Mouse (Mus musculus): ENCODE results near the gene Kank1.

Kank1 gene

DNA sequence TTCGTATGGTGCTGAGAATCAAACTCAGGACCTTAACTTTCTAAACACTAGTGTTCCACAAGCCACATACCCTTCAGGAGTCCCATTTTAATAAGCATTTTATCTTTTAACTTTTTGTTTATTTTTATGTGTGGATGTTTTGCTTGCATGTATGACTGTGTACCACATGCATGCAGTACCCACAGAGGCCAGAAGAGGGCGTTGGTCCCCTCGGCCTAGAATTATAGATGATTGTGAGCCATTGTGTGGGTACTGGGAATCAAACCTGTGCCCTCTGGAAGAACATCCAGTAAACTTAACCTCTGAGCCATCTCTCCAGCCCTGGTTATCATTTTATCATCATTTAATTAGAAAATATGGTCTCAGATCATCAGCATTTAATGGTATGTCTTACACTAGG, 136.8 kb downstream of the Kank1 start:
- no peak for DNase-seq

DNA sequence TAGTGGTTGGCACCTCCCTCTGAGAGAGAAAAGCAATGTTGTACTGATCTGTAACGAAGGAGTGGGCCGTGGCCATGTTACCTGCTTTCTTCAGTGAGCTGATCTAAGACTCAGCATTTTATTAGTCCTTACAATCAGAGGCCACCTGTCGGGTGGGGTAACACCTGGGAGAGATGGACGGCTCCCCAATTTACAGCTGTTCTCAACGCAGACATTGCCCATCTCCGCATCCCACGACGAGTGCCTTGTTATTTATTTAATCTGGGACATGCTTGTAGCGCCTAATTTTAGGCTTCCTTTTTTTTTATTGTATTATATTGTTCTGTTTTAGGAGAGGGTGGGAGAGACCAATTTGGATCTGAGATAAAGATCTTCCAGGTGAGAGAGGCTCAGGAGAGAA, 137.4 kb downstream of the Kank1 start:
- DNase-seq = no peak

DNA sequence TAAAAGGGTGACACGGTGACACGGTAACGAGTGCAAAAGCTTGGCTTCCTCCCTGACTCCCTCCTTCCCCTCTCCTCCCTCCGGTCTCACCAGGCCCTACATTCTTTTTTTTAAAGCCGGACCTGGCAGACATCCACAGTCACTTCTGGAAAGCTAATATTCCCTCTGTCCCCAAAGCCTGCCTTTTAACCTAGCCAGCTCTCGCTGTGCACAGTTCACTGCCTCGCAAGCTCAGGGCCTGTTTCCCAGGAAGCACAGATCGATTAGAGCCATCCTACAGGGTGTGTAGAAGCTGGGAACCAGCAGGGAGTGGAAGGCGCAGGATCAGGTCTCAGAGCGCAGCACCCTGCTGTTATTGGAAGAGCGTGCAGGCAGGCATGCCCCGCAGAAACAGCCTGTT, 138.2 kb downstream of the Kank1 start:
- DNase-seq = peak; percentile 83

DNA sequence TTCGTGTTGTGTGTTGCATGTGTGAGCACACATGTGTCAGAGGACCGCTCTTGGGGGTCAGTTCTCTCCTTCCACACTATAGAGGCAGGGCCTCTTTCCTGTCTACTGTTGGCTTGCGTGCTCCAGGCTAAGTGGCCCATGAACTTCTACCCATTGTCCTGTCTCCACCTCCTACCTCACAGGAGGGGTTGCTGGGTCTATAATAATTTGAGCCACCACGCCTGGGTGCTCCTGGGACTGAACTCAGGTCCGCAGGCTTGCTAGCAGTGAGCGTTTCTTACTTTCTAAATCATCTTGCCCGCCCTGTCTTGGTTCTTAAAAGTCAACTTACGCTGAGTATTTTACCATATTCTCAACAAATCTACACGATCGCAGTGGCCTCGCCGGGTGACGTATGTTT, 140.1 kb downstream of the Kank1 start:
- peak; percentile 59 for DNase-seq

DNA sequence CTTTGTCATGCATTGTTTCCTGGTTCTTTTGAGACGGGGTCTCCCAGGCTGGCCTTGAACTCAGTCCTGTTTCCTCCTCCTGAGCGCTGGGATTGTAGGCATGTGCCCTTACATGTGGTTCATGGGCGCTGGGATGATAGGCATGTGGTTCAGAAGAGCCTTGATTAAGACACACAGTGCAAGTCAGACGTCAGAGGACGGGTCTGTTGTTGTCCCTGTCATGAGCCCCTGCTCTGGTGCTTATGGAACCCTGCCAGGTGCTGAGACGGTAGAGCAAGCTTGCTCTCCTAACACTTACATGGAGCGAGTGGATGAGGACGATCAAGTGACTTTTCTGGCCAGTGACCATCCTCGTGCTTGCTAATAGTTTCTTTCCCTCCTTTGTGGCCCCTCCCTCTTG, 143.9 kb downstream of the Kank1 start:
- no peak for DNase-seq

DNA sequence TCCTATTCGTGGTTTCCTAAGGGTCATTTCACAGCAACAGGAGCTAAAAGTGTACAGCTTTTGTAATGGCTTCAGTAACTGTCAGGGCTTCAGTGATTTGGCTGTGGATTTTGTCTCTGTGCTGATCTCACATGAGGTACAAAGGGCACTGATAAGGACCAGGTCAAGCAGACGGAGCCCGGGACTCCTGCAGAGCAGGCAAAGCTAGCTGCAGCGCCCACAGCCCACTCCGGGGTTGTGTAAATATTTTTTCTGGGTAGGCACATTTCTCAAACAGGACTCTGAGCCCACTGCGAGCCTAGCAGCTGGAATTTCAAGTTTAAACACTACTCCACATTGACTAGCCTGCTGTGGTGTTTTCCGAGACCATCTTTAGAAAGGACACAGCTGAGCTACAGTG, 145.2 kb downstream of the Kank1 start:
- no peak for DNase-seq

DNA sequence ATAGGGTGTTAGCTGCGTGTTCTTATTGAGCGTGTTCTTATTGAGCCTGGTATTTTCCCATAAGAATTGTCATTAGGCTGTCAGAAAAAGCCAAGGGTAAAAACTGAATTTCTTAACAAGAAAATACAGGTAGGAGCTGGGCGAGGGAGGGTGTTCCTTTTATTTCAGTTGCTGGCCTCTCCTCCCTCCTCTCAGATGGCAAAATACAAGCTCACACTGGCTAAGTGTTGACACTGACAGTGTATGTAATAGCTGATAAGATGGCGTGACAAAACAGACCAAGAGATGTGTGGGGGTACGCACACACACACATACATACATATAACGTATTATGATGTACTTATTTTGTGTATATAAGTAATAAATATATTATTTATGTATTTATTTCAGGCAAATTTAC, 145.7 kb downstream of the Kank1 start:
- DNase-seq = no peak

DNA sequence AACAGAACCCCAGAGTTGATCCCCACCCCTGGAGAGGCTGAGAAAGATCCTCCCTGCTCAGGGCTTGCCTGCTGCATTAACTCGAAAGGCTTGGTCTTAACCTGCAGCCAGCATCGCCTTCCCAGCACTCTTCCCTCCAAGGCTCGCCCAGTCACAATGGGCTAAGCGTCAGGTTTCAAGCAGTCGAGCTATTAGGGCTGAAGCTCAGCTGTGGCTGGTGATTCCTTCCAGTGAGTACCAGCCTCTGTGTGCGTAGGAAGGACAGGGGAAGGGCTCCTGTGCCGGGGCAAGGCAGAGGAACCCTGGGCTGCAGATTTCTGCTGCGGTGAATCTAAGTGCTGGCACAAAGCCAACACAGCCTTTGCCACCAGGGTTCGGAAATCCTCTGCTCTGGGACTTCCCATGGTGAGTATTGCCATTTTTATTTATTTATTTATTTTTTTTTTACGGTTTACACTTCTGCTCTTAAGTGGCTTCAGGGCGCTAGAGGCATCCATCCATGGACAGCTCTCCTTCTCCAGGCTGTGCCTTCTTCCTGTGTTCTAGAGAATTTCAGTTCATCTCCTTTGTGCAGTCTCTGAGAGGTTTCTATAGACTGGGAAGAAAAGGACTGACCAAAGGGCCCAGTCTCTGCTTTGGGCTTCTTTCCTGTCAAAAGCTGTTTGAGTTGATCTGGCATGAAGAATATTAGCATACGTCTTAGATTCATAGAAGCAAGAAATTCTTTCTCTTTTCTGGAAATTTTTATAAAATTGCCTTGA, 146.8 kb downstream of the Kank1 start:
- no peak for DNase-seq

DNA sequence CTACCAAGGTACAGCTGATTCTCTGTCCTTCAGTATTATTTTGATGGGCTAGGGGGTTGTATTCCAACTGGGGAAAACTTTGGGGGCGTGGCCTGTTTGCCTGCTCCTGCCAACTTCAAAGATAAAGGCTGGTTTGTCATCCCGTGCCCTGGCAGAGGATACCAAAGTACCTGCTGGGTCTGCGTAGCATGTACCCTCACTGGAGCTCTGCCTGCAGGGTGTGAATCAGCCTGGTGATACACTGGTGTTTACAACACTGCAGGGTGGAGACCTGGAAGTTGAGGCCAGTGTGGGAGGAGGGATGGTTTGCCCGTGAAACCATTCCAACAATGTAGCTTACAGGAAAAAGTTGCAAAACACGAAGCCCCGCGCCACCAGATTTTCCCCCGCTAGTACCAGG, 149.2 kb downstream of the Kank1 start:
- DNase-seq = no peak

DNA sequence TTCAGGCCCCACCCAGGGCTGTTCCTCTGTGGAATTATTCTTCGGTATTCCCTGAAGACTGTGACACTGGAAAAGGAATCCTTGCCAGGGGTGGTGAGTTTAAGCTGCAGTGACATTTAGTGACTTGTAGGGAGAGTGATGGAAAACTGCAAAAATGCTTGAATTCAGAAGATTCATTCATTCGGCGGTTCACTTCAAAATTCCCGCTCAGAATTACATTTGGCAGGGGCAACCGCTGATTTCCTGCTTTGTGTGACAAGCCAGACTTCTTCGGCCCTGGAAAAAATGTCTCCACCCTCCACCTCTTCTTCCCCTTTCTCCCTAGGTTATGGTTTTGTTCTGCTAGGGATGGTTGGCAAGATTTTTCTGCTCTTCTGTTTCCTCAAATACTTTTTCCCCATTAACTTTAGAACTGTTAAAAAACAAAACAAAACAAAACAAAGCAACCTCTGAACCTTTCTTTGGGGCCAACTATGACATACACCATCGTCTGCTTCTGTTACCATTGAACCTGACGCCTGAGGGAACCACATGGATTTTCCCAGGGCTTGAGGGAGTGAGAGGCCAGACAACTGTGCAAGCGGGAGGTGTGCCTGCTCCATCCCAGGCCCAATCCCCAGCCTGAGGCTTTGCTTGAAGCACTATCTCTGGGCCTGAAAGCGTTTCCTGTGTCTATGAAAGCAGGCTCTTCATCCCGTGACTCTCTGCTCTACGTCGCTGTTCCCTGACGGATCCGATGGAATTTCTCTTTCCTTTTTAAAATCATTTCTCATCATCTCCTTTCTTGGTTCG, 150.1 kb downstream of the Kank1 start:
- no peak for DNase-seq

DNA sequence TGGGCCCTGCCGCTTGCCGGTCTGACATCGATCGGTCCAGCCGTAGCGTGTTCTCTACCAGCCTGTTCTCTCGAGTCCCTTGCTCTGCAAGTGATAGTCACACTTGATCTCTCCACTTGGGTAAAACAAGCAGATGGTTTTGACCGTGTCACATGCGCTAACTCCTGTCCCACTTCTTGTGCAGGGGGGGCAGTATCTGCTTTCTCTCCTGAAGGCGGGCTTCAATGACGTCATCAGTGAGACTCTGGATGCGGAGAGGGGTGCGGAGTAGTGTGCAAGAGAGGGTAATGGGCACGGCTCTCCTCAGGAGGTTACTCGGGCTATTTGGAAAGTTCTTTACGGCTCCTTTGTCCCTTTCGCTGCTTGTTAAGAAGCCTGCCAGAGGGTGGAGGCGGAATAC, 151.1 kb downstream of the Kank1 start:
- DNase-seq = no peak

DNA sequence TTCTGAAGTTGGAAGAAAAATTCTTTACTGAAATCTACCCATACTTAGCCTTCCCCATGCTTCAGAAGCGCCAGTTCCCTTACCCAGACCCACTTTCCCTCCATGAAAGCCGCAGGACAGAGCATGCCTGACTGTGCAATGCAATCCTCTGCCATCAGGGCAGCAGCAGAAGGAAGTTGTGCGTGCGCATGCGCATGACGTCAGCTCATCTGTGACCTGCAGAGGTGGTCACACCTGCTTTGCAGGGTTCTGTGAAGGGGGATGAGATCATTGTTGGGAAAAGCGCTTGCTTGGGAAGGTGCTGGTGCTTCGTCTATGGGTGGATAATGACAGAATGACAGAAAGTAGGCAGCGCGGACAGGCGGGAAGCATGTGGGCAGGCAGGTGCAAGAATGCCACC, 155.4 kb downstream of the Kank1 start:
- DNase-seq = no peak

DNA sequence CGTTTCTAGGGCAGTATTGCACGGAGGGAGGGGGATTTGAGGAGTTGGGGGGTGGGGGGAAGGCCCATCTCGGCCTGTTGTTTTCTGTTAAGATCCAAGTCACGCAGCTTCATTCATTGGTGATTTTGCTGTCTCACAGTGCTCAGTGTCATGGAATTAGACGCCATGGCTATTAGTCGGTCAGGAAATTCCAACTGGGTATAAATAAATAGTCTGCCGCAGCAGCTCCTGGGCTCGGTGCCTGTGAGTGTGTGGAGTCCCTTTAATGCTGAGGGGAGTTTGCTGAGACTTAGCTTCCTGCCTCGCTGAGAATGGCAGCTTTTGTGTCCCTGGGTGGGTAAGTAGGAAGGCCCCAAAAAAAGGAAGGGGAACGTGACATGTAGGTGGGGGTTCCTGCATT, 158.3 kb downstream of the Kank1 start:
- peak; percentile 61 for DNase-seq

DNA sequence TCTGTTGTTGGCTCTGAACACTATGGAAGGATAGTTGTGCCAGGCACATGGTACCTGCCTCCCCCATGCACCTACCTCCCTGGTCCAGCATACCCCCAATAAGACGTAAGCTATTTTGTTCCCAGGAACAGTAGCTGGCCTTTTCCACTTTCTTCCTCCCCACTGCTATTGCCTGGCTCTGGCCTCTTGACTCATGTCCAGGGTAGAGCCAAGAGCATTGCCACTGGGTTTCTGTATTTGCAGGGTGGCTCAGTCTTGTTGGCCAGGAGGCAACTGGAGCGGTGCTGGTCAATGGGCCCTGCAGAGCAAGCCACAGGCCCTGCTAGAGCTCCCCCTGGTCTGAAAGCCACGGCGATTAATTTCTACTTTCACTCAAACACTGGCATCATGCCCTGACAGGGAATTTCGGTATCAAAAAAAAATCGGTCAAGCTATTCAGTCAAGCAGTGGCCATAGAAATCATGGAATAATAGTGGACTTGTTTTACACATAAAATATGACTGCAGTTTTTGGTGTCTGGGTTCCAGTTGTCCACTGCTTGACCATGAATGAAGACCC, 160.0 kb downstream of the Kank1 start:
- DNase-seq = no peak

DNA sequence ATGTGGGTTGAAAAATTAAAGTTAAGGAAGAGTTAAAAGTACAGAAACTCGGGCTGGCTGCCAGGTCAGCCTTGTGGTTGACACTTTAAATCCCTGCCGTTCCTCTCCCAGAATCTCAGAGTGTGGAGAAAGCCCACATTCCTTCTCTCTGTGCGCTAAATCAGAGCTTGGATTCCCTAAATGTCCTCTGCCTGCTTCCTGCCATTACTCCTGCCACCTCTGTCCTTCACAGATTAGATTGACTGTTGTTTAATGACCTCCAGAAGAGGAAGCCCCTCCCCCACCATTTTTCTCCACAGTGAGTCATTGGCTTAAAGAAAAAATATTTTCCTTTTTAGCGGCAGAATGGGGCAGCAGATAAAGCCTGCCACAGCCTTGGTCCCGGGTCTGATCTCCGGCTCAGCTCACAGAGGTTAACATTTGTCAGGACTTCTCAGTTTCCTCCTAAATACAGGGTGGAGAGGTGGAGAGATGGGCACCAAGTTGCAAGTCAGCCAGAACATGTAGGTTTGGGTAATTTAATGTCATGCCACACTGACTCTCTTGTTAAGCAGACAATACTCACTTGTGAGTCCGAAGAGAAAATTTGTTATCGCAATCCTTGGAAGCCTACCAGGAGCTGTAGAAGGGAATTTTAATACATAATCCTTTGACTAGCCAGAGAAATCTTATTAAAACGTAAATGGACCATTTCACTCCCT, 162.9 kb downstream of the Kank1 start:
- DNase-seq = peak; percentile 83

DNA sequence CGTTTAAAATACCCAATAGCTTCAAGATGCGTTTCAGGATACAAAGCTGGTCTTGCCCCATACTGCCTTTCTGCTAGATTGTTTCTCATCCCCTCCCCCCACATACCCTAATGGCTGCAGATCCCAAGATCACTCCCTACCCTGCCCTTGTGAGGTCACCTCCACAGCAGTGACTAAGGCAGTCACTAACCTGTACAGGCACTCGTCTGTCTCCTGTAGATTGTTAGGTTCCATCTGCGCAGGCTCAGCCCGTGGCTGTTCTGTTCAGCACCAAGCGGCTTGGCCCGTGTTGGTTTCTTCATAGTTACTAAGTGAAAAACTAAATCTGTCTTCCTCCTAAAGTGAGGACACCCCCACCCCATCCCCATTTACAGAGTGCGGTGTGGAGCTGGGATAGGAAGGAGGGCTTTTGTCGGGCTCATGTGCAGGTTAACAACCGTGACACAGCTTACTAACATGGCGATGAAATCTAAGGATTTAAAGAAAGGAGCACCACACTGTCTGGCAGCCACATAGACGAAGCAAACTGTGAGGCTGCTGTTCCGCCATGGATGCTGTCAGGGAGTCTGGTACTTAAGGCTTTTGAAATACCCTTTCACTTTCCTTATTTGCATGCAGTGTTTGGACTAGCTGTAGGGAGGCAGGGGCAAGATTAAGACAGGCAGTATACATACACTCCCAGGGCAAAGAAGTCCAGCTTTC, 163.6 kb downstream of the Kank1 start:
- peak; percentile 62 for DNase-seq

DNA sequence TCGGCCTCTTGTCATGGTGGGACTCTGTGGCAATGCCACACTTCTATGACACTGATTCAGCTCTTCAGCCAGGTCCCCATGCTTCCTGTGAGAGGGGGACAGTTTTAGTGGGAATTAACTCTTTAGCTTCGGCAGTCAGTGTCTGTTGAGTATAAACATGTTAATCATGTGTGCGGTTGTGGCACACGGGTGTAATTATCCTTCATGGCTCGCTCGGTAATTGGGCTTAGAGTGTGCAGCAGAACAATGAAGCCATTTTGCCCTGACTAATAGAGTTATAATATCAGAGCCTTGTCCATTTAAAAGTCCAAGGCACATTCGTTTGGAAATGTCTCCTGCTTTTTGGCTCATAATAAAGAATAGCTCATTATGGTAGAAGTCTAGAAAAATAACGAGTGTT, 164.7 kb downstream of the Kank1 start:
- DNase-seq = no peak

DNA sequence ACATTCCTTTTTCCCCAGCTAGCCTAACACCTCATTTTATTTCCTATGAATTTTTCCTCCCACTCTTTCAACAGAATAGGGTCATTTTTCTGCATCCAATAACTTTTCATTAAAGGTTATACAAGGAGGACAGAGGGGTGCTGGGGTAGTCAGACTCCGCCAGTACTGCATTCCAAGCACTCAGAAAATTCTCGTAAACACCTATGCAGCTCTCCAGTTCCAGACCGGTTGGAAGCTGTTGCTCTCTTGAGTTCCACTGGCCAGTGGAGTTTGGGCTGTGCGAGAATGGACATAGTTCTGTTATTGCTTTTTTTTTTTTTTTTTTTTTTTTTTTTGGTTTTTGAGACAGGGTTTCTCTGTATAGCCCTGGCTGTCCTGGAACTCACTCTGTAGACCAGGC, 167.4 kb downstream of the Kank1 start:
- DNase-seq = no peak

DNA sequence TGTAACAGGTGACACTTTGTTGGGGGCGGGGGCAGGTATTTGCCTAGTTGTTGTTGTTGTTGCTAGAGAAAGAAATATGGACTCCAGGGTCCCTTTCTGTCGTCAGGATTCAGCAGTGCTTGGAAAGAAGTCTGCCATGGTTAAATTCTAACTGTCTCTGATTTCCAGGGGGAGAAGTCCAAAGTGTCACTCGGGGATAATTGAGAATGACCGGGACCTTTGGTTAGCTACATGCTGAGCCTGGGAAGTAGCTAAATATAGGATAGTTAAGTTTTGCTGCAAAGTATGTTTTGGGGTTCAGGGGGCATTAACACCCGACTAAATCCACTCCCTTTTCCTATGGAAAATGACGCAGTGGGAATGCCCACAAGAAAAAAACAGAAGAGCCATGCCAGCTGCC, 169.2 kb downstream of the Kank1 start:
- DNase-seq = peak; percentile 88

DNA sequence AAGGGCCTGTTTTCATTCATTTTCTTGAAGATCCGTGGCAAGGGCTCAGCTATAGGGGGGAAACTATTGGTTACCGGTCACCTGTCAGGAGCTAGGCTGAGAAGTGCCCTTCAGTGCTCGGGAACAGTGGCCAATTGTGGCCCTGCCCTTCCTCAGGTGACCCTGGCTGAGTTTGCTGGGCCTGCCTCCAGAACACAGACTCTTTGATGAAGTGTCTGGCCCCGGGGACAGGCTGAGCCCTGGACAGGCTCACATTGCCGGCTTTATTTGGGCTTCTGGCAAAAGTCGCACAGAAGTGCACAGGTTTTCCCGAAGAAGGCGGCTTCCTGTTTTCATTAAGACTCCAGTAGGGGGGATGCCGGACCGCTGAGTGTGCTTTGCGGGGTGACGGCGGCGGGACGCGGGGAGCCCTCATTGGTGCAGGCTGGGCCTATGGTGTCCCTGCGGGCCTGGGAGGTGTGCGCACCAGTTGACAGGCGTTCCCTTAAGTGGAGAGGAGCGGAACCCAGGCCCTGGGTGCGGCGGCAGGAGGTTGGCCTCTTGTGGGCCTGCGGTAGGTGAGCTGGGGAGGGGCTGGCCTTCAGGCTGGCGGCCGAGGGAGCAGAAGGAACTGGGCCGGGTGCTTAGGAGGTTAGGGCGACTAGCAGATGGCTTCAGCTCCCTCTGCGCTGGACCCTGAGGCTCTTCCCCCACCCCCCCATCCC, 169.9 kb downstream of the Kank1 start:
- DNase-seq = peak; percentile 85

DNA sequence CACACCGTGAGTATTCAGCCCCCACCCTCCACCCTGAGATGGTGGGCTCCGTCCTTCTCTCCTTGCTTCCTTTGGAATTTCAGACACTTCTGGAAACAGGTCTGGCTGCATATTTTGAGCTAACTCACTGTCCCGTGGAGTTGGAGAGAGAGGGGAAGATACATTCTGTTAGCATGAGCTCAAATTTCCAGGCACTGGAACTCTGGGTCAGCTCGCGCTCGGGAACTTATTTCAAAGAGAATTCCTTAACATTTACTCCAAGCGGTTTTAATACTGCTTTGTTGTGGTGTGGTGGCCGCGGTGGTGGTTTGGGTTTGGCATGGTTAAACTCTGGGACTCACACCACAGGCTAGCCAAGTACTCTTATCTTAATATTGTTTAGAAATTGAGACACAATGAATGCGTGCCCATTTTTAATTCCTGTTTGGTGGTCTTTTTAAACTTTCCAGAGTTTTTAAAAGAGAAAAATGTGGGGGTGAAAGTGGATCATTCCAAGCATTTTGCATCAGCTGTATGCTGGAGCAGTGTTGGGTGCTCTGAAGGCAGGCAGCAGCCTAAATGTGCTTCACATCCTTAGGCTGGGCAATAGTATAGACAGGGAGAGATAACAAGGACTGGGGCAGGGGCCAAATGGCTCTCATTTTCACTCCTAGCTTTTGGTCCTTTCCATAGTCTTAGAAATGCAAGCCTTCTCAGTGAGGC, 170.6 kb downstream of the Kank1 start:
- DNase-seq = no peak

DNA sequence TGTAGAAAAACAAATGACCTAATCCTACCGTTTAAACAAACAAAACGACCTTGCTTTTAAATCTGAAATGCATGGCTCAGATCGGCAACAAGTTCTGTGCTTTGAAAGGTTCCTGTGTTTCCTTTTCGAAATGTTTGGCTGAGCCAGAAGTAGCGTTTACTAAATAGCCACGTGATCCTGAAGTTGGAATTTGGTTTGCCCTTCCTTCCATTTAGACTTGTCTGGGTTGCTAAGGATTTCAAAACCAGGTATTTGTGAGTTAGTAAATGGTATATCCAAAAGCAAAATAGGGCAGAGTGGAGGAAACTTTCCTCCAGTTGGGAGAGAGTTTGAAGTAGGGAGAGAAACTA, 171.1 kb downstream of the Kank1 start:
- peak; percentile 71 for DNase-seq

All from kidney, adult 9 months (tissue).